Mouse (Mus musculus) spleen, adult 2 months (tissue): Measurements from ENCODE around the gene Klhl29.

Source experiments
- CTCF ChIP-seq: fragments of 200-500 bp; IDR thresholded peaks from 2 replicates; pipeline ENCODE4 v1.5.1; 2011; ENCODE audit warnings: mild to moderate bottlenecking, inconsistent platforms; ENCODE audit not compliant: insufficient read depth, insufficient read length, insufficient replicate concordance; ENCODE audit errors: extremely low read depth
- POLR2A ChIP-seq: fragments of 200-500 bp; IDR thresholded peaks from 2 replicates; pipeline ENCODE4 v1.6.1; 2011; ENCODE audit warnings: low read depth, low read length, inconsistent platforms

DNA sequence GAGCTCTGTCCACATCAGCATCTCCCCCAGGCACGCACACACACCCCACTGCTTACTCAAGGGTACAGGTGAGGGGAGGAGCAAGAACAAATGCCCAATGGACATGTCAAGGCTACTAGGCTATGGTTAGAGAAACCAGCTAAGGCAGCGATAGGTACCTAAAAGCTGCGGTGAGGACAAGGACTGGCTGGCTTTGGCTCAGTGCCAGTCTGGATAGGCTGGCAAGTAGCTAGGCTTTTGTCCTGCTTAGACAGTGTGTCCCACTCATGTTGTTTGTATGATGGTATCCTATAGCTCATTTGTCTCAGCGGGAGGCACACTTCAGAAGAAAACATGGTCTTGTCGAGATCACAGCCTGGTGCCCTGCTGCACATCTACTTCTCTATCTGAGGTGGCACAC is 258.9 kb downstream of the Klhl29 start:
- TF ChIP-seq CTCF = no peak
- TF ChIP-seq POLR2A = no peak
